Mouse (Mus musculus) ovary, postnatal 10 days (tissue): ENCODE measurements around the gene Ppp1r1b.
A peak's percentile ranks its signal among the peaks of the same experiment; 100 is the strongest.

Experiments used
- DNase-seq: peaks from one replicate; pipeline ENCODE4 v3.0.0; 2022; ENCODE audit warnings: low spot score

Gene Ppp1r1b

DNA sequence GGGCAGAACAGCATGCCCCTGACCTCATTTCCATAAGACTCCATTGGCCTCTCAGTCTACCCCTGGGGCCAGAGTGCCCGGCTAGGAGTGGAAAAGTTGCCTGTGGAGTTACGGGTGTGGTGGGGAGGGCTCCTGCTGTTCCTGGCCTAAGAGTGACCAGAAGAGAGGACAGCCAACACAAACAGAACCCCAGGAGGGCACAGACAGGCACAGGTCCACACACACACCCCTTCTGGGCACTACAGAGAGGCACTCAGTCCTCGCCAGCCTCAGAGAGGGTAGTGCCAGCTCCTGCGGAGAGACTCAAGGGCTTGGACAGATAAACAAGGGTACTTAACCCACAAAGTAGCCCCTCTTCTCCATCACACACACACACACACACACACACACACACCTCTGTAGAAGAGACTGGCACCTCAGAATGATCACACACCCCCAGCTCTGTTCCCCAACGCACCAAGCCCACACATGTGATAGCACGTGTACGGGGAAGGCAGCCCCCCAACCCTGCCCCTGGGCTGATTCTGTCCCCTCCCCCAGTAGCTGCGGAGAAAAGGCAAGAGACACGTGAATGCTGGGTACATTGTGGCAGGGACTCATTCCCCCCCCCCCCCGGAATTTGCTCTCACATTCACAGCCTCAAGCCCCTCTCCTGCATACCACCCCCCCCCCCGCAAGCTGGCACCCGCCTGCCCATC lies 670 bp upstream of the Ppp1r1b start:
- no peak for DNase-seq

GRCm38 (mm10) chr11:98349308-98349707 lies 1.1 kb downstream of the Ppp1r1b start:
- DNase-seq = no peak

DNA sequence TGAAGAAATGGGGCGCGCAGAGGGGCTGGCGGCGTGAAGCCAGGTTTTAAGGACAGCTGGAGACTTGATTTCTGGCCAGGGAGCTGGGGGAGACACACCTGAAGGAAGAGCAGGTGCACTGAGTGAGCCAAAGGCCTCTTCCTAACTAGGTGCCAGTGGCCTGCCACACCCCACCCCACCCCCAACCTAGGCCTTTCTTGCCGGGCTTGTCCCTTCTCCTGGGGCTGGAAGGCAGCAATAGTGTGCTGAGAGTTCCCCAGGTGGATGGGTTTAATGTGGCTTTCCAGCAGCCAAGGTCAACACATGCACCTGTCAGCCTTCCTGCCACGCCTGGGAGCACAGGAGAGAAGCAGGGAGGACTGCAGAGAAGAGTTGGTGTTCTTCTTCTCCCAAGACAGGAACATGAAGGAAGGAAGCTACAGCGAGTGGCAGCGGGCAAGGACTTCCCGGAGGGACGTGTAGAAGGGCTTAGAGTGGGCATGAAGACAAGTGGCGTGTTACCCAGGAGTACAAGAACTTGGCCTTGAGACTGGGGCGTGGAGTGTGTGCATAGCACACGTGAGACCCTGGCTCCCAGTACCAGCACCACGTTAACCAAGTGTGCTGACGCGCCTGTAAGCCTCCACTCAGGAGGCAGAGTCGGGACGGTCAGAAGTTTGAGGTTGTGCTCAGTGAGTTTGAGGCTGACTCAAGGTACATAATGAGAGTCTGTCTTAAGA lies 4.2 kb downstream of the Ppp1r1b start:
- DNase-seq = no peak

- no peak for DNase-seq
Observed at GRCm38 (mm10) chr11:98353651-98354211, 5.5 kb downstream of the Ppp1r1b start.

DNA sequence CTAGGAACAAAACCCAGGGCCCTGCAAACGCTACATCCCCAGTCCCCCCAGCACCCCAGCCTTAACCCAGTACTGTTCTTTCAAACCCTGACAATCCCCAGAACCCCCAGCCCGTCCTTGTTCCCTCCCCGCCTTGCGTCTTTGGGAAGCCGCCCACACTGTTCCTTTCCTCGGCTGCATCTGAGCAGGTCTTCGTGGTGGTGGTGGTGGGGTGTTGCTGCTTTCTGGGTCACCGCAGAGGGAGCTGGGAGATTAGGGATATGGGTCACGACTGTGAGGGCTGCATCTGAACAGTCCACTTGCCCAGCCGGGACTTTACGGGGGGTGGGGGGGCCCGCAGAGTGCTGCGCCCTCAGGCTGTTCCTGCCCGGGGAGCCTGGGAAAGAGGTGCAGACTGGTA lies 6.2 kb downstream of the Ppp1r1b start:
- DNase-seq = no peak

GRCm38 (mm10) chr11:98355732-98356299 lies 7.6 kb downstream of the Ppp1r1b start:
- DNase-seq = no peak

DNA sequence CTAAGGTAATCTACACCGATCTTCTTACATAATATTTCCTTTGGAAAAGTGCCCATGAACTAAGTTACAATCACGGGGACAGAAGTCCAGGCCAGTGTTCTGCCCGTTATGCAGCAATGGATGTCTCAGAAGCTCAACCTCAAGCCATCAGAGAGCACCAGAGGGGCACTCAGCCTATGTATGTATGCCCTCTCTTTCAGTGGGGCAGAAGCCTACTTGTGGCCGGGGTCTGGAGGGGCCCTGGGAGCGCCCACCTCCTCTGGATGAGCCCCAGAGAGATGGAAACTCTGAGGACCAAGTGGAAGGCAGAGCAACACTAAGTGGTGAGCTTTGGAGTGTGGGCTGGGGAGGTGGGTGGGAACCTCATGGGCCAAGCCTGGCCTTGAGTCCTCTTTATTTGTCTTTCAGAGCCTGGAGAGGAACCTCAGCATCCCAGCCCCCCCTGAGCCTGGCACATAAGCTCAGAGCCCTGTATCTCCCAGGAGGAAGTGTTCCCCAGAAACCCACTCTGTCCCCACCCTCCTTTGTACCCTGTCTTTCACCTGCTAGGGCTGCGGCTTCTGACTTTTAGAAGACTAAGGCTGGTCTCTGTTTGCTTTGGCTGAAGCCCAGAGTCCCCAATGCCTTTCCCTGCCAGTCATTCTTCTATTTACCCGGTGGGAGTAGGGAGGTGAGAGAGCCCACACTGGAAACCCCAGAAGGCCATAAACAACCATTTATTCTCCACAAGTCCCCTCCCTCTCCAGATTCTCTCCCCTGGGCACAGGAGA lies 8.6 kb downstream of the Ppp1r1b start:
- no peak for DNase-seq

- no peak for DNase-seq
Observed at GRCm38 (mm10) chr11:98357396-98358160, 9.4 kb downstream of the Ppp1r1b start.

DNA sequence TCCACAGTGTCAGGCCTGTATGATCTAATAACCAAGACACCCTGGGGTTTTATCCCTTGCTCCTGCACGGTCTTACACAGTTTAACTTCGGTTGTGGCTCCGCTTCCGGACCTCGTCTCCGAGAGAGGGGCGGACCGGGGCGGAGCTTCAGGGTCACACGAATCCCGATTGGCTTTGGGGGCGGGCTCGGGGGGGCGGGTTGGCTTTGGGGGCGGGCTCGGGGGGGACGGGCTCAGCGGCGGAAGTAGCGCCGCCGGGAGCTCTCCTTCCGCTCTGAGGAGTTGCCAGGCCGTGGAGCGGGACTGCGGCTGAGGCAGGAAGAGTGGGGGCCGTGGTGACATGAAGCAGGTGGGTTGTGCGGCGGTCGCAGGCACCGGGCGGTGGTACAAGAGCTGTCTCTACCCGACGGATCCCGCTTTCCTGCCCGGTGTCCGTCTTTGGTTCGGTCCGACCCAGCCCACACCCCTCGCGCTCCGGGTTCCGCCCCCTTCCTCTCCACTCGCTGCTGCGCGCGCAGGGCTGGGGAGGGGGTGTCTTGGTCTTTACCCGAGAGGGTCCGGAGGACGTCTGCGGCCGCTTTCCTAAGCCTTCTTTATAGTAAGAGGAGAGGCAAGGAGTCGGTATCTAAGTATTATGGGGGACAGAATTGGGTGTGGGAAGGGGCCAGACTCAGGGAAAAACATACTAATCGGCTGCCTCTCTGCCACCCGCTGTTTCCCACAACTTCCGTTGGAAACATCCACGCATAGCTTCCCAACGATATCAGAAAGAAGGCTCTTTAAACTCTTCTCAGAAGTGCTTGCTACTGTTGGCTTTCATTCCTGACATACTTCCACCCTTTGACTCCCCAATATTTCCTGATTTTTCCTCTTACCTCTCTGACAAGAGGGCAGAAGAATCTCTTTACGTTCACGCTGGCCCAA lies 10.2 kb downstream of the Ppp1r1b start, which contains the start of gene Stard3:
Gene Stard3 (plus strand): TSS at position 208 of the 923 bp plus-strand sequence.
- peak; percentile 66 for DNase-seq

DNA sequence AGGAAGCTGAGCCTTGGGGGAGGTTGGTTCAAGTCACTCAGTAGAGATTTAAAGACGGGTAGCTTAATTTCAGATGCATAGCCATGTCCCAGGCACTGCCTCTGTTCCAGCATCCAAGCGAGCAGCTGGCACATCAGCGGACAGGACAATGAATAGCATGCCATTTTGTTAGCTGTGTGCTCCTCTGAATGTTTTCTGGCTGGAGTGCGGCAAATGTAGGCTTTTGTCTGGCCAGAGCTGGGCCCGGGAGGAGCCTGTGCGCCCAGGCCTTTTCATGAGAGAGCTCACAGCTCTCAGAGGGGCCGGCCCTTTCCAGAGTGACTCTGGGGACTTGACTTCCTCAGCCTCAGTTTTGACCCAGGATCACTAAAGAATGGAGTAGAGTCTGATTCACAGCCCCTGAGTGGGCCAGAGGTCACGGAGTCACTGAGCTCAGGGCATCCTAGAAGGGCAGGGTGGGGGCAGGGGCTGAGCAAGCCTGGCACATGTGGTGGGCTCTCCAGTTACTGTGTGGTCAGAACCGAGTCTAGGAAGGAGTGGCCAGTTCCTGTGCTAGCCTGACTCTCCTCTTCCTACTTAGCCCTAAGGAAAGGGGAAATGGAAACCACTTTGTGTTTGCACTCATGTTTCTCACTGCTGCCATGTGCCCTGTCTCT lies 12.8 kb downstream of the Ppp1r1b start:
- no peak for DNase-seq

GRCm38 (mm10) chr11:98363817-98364216 lies 15.6 kb downstream of the Ppp1r1b start:
- no peak for DNase-seq

GRCm38 (mm10) chr11:98364410-98364809 lies 16.2 kb downstream of the Ppp1r1b start:
- DNase-seq = no peak

GRCm38 (mm10) chr11:98366290-98366689 lies 18.1 kb downstream of the Ppp1r1b start:
- DNase-seq = no peak

DNA sequence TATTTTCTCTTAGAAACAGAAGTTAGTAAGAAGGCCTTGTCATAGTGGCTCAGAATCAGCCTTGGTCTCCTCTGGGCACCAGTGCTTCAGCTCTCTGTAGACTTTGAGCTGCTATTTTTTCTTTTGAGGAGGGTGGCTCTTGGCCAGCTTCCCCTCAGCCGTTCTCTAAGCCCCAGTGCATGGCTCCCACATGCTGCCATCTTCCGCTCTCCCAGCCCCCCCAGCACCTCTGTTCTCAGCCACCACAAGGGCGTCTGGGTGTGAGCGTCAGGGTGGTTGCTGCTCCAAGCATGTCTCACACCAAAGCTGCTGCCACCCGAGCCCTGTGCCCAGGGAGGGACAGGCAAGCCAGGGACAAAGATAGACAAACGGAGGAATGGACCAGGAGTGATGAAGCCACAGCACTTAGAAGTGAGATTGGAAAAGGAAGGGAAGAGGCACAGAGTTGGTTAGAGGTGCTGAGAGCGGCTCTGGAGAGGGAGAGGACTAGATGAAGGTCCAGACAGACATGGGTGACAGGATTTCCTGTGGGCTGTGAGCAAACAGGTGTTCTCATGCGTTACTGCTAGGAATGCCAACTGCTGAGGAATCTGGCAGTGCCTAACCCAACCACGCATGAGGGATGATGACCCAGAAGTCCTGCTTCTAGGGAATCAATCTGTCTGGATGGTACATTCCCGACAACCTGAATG lies 19.1 kb downstream of the Ppp1r1b start:
- DNase-seq = no peak

GRCm38 (mm10) chr11:98367863-98368186 lies 19.6 kb downstream of the Ppp1r1b start:
- no peak for DNase-seq

GRCm38 (mm10) chr11:98369337-98369736 lies 21.1 kb downstream of the Ppp1r1b start:
- DNase-seq = no peak

GRCm38 (mm10) chr11:98370588-98370987 lies 22.4 kb downstream of the Ppp1r1b start:
- no peak for DNase-seq

DNA sequence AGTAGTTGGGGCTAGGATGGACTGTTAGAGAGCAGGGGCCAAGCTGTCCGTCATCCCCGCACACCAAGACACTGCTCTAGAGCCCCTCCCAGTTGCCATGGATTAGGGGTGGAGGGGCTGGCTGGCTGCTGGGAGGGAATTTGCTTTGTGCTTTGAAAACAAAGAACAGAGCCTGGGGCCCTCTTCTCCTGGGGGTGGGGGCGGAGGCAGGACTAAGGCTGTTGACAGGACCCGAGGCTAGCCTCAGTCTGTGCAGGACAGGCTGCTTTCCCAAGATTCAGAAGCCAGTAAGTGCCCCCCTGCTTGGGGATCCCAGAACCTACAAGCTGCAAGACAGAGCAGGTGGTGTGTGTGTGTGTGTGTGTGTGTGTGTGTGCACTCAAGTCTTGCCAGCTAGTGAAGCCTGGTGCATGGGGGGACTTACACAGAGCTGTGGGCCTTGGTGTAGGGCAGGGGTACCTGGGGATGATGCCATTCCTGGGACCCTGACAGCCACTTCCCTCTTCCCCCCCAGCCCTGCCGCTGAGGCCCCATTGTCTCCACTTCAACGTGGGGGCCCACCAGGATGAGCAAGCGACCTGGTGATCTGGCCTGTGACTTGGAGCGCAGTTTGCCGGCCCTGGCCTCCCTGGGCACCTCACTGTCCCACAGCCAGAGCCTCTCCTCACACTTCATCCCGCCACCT lies 23.5 kb downstream of the Ppp1r1b start:
- no peak for DNase-seq

- DNase-seq = no peak
Observed at GRCm38 (mm10) chr11:98372406-98372805, 24.2 kb downstream of the Ppp1r1b start.
